Mouse (Mus musculus): ENCODE results near the gene Adcy9.

Gene Adcy9

GRCm38 (mm10) chr16:4320856-4321255 is 99.4 kb downstream of the Adcy9 start:
- in situ Hi-C loops (cut with MboI), result no loop called here

DNA sequence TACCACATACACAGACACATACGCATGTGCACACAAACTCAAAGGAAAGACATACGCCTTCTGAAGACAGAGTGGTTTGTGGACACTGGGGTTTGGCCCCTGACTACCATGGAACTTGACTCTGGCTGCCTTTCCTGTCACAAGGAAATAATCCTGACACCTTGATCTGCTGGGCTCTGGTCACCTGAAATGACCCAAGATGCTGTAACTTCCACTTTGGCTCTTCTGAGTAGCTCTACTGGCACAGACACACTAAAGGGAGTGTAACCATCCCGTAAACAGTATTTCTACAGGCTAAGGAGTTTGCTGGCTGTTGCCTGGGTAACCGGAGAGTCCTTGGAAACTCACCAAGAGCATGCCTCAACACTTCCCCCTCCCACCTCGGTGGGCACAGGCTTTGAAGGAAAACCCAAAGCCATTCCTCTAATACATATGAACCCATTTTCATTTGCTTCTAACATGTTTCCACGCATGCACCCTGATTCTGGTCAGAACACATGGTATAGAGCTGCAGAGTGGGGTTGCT is 102.2 kb downstream of the Adcy9 start:
- in situ Hi-C loops (cut with MboI), result no loop called here

DNA sequence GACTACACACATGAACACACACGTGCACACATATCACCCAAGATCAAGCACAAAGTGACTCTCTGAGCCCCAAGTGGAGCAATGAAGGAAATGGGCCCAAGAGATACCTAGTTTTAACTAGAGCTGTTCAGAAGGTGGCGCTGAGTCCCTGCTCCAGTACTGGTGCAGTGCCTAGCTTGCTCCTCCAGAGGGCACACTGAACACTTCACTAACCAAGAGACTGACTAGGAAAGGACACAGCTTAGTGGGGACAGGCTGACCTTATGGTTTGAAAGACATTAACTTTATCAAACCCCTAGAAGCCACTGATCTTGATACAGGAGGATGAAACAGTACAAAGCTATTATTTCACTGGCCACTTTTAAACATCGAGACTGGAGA is 104.2 kb downstream of the Adcy9 start:
- in situ Hi-C loops (cut with MboI), result no loop called here

GRCm38 (mm10) chr16:4315352-4316093 is 104.8 kb downstream of the Adcy9 start:
- in situ Hi-C loops (cut with MboI), result no loop called here

GRCm38 (mm10) chr16:4314891-4315290 is 105.4 kb downstream of the Adcy9 start:
- in situ Hi-C loops (cut with MboI), result no loop called here

GRCm38 (mm10) chr16:4312018-4312417 is 108.3 kb downstream of the Adcy9 start:
- in situ Hi-C loops (cut with MboI), result no loop called here

DNA sequence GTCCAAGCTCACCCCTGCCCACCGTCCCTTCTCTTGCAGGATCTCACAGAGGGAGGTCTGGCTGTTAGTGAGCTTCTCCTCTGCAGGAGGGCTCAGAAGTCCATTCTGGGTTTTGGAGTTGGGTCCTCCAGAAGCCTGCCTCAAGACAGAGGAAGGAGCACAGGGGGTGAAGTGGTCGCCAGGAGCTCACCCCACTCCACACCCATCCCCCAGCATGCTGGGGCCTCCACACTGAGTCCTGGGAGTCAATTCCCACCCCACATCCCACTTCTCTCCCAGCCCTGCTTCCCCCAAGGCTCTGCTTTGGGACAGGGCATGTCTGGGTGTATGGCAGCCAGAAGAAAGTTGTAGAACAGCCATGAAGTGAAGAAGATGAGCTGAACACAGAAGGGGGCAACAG is 108.7 kb downstream of the Adcy9 start:
- in situ Hi-C loops (cut with MboI), result no loop called here

GRCm38 (mm10) chr16:4307795-4308194 is 112.5 kb downstream of the Adcy9 start:
- in situ Hi-C loops (cut with MboI), result no loop called here

DNA sequence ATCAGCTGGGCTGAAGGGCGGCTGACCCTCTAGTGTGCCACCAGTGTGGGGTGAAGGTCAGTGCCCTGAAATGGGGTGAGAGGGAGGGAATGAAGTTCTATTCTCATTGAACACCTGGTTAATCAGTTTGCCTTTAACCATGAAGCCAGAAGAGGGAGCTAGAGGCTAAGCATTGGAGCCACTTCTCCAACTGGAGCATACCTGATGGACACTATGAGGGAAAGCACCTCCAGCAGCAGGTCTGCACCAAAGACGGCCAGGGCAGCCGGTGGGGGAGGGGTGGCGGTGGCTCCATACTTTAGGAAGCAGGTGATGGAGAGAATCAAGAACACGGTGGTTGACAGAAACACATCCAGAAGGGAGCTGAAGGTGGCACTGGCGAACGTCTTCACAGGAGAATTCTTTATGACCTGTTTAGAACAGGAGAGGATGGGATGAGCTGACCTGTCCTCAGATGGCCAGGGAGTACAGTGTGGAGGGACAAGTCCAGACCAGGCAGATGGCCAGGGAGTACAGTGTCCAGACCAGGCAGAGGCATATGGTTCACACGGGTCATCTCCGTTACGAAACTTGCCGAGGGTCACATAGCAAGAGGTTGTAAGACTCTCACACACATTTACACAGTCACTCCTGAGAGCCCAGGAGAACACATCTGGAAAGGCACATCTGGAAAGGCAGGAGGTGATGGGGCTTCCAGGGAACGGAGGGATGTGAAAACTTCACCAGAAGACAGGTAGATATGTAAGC is 115.9 kb downstream of the Adcy9 start:
- in situ Hi-C loops (cut with MboI), result no loop called here

DNA sequence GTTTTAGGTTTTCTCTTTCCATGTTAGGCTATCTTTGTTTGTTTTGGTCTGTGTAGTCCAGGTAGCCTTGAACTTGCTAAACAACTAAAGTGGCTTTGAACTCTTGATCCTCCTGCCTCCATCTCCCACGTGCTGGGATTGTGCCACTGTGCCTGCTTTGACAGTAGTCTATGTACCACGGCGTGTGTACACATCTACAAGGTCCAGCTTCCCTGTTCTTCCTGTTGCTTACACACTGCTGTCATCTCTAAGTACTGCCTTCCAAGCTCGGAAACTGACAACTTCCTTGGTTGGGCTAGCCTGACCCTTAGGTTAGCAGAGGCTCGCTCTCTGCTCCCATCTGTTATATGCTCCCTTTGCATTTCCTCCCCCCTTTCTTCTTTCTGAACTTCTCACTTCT is 116.7 kb downstream of the Adcy9 start:
- in situ Hi-C loops (cut with MboI), result no loop called here

- in situ Hi-C loops (cut with MboI), result no loop called here
Measured at GRCm38 (mm10) chr16:4300280-4300679, 120.0 kb downstream of the Adcy9 start.

GRCm38 (mm10) chr16:4293259-4293658 is 127.0 kb downstream of the Adcy9 start:
- in situ Hi-C loops (cut with MboI), result no loop called here

DNA sequence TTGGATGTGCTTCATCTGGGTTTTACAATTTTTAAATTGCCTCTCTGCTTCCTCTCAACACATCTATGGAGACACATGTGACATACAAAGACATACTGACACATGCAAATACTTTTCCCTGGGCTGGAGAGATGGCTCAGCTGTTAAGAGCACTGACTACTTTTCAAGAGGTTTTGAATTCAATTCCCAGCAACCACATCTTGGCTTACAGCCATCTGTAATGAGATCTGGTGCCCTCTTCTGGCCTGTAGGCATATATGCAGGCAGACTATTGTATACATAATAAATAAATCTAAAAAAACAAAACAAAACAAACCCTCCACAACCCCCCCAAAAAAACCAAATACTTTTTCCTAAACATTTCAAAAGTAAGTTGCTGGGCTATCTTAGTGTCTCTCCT is 130.8 kb downstream of the Adcy9 start:
- in situ Hi-C loops (cut with MboI), result loop anchor here (10.0 kb wide), 1 partner anchor 225 kb away; no protein-coding TSS in a partner anchor

- in situ Hi-C loops (cut with MboI), result loop anchor here (10.0 kb wide), 1 partner anchor 222 kb away; no protein-coding TSS in a partner anchor
Measured at GRCm38 (mm10) chr16:4286593-4286992, 133.7 kb downstream of the Adcy9 start.

DNA sequence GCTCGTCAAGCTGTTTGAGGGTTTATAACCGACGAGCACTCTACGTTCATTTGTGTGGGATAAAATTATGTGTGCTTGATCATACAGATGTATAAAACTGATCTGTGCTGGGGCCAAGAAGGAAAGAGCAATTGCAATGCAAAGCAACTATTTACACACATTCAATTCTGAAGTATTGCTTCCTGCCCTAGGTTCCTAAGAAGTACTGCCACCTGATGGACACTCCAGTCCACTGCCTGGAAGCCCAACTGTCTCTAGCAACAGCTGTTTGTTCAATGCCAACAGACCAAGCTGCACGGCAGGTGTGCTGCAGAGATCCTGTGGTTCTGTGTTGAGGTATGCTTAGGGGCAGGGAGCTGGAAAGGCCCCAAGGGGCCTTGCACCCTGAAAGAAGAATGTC is 135.0 kb downstream of the Adcy9 start:
- in situ Hi-C loops (cut with MboI), result loop anchor here (10.0 kb wide), 1 partner anchor 220 kb away; no protein-coding TSS in a partner anchor

DNA sequence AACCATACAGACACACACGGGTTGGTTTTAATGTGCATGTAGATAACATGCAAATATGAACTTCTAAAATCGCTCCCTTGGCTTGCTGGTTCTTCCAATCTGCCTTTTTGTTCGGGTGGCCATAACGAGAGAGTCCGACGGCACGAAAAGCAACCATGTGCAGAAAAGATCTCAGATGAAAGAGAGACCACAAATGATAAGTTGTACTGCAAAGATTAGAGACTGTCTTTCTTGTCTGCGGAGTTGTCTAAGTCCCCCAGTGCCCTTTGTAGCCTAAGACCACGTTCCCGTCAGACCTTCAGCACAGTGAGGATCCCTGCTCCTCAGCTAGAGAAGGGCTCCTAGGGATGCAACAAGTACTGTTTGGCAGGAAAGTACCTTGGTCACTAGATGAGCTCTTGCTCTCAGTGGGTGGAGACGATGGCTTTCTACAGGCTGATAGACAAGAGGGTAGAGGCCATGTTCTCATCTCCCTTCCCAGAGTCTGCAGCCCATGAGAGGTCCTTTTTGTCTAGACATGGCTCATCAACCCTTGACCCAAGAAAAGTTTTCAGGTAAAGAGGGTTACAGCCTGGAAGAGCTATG is 136.9 kb downstream of the Adcy9 start:
- in situ Hi-C loops (cut with MboI), result loop anchor here (10.0 kb wide), 1 partner anchor 219 kb away; no protein-coding TSS in a partner anchor

DNA sequence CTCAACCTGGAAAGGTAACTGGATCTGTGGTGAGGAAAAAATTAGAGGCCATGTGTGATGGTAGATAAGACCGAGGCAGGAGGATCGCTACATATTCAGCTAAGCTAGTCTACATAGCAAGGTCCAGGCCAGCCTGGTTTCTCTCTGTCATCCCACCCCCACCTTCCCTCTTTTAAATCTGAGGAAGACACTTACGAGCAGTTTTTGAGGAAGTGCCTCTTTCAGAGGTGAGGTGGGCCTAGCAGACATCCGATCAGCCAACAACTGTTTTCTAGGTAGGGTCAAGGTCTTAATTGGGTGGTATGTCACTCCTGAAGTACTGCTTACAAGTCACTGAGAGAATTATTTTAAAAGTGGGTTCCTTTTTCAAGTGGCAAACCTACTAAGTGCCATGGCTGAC is 138.8 kb downstream of the Adcy9 start:
- in situ Hi-C loops (cut with MboI), result loop anchor here (10.0 kb wide), 1 partner anchor 217 kb away; no protein-coding TSS in a partner anchor

DNA sequence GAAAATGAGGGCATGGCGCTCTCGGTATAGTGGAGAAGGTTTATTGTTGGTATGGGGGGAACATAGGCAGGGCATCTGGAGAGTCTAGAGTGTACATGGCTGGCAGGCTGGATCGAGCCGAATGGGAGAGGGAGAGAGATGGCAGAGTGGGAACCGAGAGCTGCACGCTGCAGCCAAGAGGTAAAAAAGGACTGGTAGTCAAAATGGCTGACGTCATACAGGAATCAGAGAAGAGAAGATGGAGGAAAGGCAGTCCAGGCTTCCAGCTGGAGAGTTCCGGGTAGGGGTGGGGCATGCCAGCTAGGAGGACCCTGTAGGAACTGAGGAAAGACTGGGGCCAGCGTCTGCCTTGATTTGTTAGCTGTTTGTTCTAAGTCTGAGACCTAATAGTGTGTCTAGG is 139.3 kb downstream of the Adcy9 start:
- in situ Hi-C loops (cut with MboI), result loop anchor here (10.0 kb wide), 1 partner anchor 216 kb away; no protein-coding TSS in a partner anchor

- in situ Hi-C loops (cut with MboI), result no loop called here
Measured at GRCm38 (mm10) chr16:4279601-4280000, 140.7 kb downstream of the Adcy9 start.

- in situ Hi-C loops (cut with MboI), result no loop called here
Measured at GRCm38 (mm10) chr16:4276621-4277020, 143.7 kb downstream of the Adcy9 start.

- in situ Hi-C loops (cut with MboI), result no loop called here
Measured at GRCm38 (mm10) chr16:4276151-4276550, 144.1 kb downstream of the Adcy9 start.

- in situ Hi-C loops (cut with MboI), result no loop called here
Measured at GRCm38 (mm10) chr16:4273702-4274476, 146.4 kb downstream of the Adcy9 start.
